Mouse (Mus musculus) hindbrain, postnatal 0 days (tissue): ENCODE results near the gene Unk. TPM values are rescaled to one million over a fixed set of nuclear protein-coding genes. Genes with fewer than 3 reads are reported as not detected.

ENCODE experiments used
- ATAC-seq: fragments of 200-750 bp; cut with Nextera tagmentation; 2 replicates; pipeline ENCODE4 v1.8.0; 2017; ENCODE audit warnings: mild to moderate bottlenecking, moderate TSS enrichment, moderate library complexity
- DNase-seq: peaks from one replicate; pipeline ENCODE4 v3.0.0-alpha.2; 2015; ENCODE audit warnings: low spot score
- H3K27ac ChIP-seq: fragments of 300-500 bp; sonication (generic); 2 replicates; pipeline ENCODE4 v1.5.1; 2014; ENCODE audit warnings: mild to moderate bottlenecking
- H3K27me3 ChIP-seq: fragments of 300-500 bp; sonication (generic); 2 replicates; pipeline ENCODE4 v1.6.1; 2014; ENCODE audit warnings: low read length, mixed read lengths; ENCODE audit not compliant: insufficient read depth
- H3K36me3 ChIP-seq: fragments of 300-500 bp; sonication (generic); 2 replicates; pipeline ENCODE4 v1.6.1; 2014; ENCODE audit warnings: low read length, mixed read lengths; ENCODE audit not compliant: insufficient read depth
- H3K4me1 ChIP-seq: fragments of 300-500 bp; sonication (generic); 2 replicates; pipeline ENCODE4 v1.6.1; 2014; ENCODE audit warnings: antibody characterized with exemption, low read length, mixed read lengths; ENCODE audit not compliant: insufficient read depth
- H3K4me2 ChIP-seq: fragments of 300-500 bp; sonication (generic); 2 replicates; pipeline ENCODE4 v1.6.1; 2014; ENCODE audit warnings: low read depth, mild to moderate bottlenecking, low read length, moderate library complexity, mixed read lengths
- H3K4me3 ChIP-seq: fragments of 300-500 bp; sonication (generic); 2 replicates; pipeline ENCODE4 v1.5.1; 2014; ENCODE audit warnings: low read length
- H3K9ac ChIP-seq: fragments of 300-500 bp; sonication (generic); replicated peaks from 2 replicates; pipeline ENCODE4 v1.6.1; 2014; ENCODE audit warnings: mild to moderate bottlenecking, low read length, moderate library complexity, mixed read lengths
- H3K9me3 ChIP-seq: fragments of 300-500 bp; sonication (generic); 2 replicates; pipeline ENCODE4 v1.6.1; 2016; ENCODE audit warnings: low read length, mixed read lengths
- CTCF ChIP-seq: IDR thresholded peaks from 2 replicates; pipeline ENCODE4 v1.5.1; 2016; ENCODE audit warnings: antibody characterized with exemption, control low read depth, low read depth
- WGBS: fragments of 180-500 bp; shearing (Covaris S2); extraction: QIAGEN DNeasy Blood & Tissue Kit; methylation state at CpG from one replicate; pipeline ENCODE4 v1.1.7; 2014; 5-methylcytosine and 5-hydroxymethylcytosine counted together
- polyA plus RNA-seq: library from polyadenylated mRNA; unstranded; fragments of >200 nt; fragmentation: Nextera tagmentation; extraction: Ambion mirVana; gene quantifications from 2 replicates; pipeline ENCODE4 v1.2.1, GENCODE M21; 2015
- total RNA-seq: library from RNA; depleted of rRNA; stranded (reverse); fragments of >200 nt; gene quantifications from 2 replicates; pipeline ENCODE4 v1.2.3, GENCODE M21; 2014

The Unk gene
- total and polyA plus RNA-seq, 2 experiments from 2014 or later = 24.5 to 47.1 TPM

- TF ChIP-seq CTCF = no peak
- WGBS = 92% methylated on average over 5 of the region's 5 CpGs
- Histone ChIP-seq H3K4me2 (no peak overlapping the region), H3K36me3 (peaks cover 21% of the 10 kb centered on the region), H3K9ac (no peak overlapping the region), H3K27me3 (no peaks in the 10 kb centered on the region), H3K4me1 (no peaks in the 10 kb centered on the region), H3K9me3 (no peaks in the 10 kb centered on the region), H3K4me3 (no peak overlapping the region), H3K27ac (no peak overlapping the region)
- no peak for ATAC-seq
- DNase-seq = no peak
Observed at GRCm38 (mm10) chr11:116042372-116043138, 12.4 kb downstream of the Unk start.

DNA sequence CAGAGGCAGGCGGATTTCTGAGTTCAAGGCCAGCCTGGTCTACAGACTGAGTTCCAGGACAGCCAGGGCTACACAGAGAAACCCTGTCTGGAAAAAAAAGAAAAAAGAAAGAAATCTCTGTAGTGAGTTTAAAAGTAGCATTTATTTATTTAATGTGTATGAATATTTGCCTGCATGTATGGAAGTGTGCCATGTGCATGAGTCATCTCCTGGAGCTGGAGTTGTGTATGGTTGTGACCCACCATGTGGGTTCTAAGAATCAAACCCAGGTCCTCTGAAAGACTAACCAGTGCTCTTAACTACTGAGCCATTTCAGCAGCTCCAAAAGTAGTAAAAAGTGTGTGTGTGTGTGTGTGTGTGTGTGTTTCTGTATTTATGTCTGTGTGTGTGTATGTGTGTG lies 13.2 kb downstream of the Unk start:
- Histone ChIP-seq H3K4me2 (no peak overlapping the region), H3K9me3 (no peaks in the 10 kb centered on the region), H3K27me3 (no peaks in the 10 kb centered on the region), H3K4me1 (no peaks in the 10 kb centered on the region), H3K27ac (no peak overlapping the region), H3K36me3 (peaks cover 28% of the 10 kb centered on the region), H3K4me3 (no peak overlapping the region), H3K9ac (no peak overlapping the region)
- ATAC-seq (no peak), DNase-seq (no peak)
- WGBS = 100% methylated on average over 1 of the region's 1 CpGs
- TF ChIP-seq CTCF = no peak

GRCm38 (mm10) chr11:116045173-116045572 lies 15.1 kb downstream of the Unk start:
- Histone ChIP-seq H3K27me3 (no peaks in the 10 kb centered on the region), H3K4me3 (no peak overlapping the region), H3K9me3 (no peaks in the 10 kb centered on the region), H3K9ac (no peak overlapping the region), H3K4me1 (no peaks in the 10 kb centered on the region), H3K36me3 (peaks cover 40% of the 10 kb centered on the region), H3K27ac (no peak overlapping the region), H3K4me2 (no peak overlapping the region)
- no peak for ATAC-seq
- TF ChIP-seq CTCF = no peak
- 96% methylated on average over 6 of the region's 6 CpGs for whole genome bisulfite sequencing
- no peak for DNase-seq

DNA sequence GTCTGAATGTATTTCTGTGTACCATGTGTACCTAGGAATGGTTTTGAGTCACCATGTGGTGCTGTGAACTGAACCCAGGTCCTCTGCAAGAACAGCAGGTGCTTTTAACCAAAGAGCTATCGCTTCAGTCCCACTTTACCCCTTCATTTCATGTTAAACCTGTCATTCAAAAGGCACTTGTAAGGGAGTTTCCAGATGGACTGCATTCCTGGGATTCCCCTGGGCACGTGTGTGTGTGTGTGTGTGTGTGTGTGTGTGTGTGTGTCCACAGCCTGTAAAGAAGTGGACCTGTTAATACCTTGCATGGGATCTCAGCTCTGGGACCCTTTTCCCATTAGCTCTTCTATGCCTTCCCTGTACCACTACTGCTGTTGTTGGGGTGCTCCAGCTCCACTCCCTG lies 19.5 kb downstream of the Unk start:
- Histone ChIP-seq H3K9me3 (no peaks in the 10 kb centered on the region), H3K27ac (no peak overlapping the region), H3K9ac (no peak overlapping the region), H3K4me1 (no peaks in the 10 kb centered on the region), H3K27me3 (no peaks in the 10 kb centered on the region), H3K4me3 (no peak overlapping the region), H3K36me3 (peaks cover 64% of the 10 kb centered on the region), H3K4me2 (no peak overlapping the region)
- TF ChIP-seq CTCF = no peak
- WGBS = 86% methylated on average over 2 of the region's 2 CpGs
- ATAC-seq (no peak), DNase-seq (no peak)

DNA sequence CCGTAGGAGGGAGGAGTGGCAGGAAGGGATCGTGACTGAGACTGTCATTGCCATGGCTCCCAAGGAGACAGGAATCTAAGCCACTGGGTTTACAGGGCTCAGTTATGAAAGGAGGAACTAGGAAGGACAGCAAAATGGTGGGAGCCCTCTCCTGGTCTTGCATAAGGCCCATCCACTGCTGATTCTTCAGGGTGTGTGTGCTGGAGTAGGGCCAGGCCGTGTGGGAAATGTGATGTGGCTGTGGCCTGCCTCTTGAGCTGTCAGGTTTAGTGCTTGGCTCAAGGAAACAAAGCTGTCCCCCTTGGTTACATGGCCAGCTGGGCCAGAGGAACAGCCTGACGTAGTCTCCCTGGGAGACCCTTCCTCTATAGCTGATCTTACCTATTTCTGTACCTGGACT lies 20.1 kb downstream of the Unk start:
- 85% methylated on average over 4 of the region's 4 CpGs for WGBS
- Histone ChIP-seq H3K9me3 (no peaks in the 10 kb centered on the region), H3K9ac (no peak overlapping the region), H3K27me3 (no peaks in the 10 kb centered on the region), H3K4me3 (no peak overlapping the region), H3K36me3 (peaks cover 67% of the 10 kb centered on the region), H3K4me2 (no peak overlapping the region), H3K4me1 (no peaks in the 10 kb centered on the region), H3K27ac (no peak overlapping the region)
- TF ChIP-seq CTCF = no peak
- DNase-seq (no peak), ATAC-seq (no peak)

DNA sequence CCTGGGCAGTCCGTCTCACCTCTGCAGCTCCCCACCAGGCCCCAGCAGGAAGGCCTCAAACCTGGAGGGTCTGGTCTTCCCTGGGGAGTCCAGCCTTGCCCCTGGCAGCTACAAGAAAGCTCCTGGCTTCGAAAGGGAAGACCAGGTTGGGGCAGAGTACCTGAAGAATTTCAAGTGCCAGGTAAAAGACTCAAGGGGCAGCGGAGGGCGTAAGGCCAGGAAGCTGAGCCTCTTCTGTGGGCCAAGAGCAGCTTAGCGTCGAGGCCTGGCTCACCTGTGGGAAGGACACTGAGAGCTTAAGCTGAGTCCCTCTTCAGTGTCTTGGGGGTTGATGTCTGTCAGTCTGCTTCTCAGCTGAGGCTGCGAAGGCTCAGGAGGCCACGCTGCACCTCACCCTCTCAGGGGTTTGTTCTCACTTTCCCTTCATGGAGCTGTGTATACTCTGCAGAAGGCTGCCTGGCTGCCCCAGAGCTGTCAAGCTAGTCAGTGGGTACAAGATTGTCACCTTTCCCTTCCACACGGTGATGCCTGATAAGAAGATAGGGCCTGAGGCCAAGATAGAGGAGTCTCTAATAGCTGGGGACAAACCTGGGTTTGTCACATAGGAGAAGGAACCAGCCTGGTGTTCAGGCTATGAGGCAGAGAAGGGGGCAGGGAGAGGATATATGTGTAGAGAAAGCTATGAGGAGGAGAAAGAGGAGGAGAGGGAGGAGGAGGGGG lies 23.5 kb downstream of the Unk start:
- 95% methylated on average over 9 of the region's 9 CpGs for WGBS
- Histone ChIP-seq H3K27ac (no peak overlapping the region), H3K4me2 (no peak overlapping the region), H3K9me3 (no peaks in the 10 kb centered on the region), H3K36me3 (peaks cover 79% of the 10 kb centered on the region), H3K4me3 (no peak overlapping the region), H3K9ac (no peak overlapping the region), H3K4me1 (no peaks in the 10 kb centered on the region), H3K27me3 (no peaks in the 10 kb centered on the region)
- TF ChIP-seq CTCF = no peak
- no peak for ATAC-seq
- no peak for DNase-seq

GRCm38 (mm10) chr11:116055873-116056272 lies 25.8 kb downstream of the Unk start:
- ATAC-seq (no peak), DNase-seq (no peak)
- H3K9ac ChIP-seq = no peak overlapping the region
- H3K36me3 ChIP-seq = peaks cover 79% of the 10 kb centered on the region
- H3K27me3 ChIP-seq = no peaks in the 10 kb centered on the region
- no peaks in the 10 kb centered on the region for H3K4me1 ChIP-seq
- H3K4me3 ChIP-seq = no peak overlapping the region
- H3K9me3 ChIP-seq = no peaks in the 10 kb centered on the region
- H3K27ac ChIP-seq = no peak overlapping the region
- TF ChIP-seq CTCF = no peak
- H3K4me2 ChIP-seq = no peak overlapping the region
- WGBS = 87% methylated on average over 11 of the region's 11 CpGs
